Mouse (Mus musculus): Measurements from ENCODE around the gene Ndufb6. TPM values are rescaled to one million over a fixed set of nuclear protein-coding genes. Genes with fewer than 3 reads are reported as not detected.

The Ndufb6 gene
- polyA plus RNA-seq (2016; fragmentation: Nextera tagmentation; extraction: Ambion mirVana): 252 and 265 TPM in 2 replicates

GRCm38 (mm10) chr4:40279276-40279900, at the start of gene Ndufb6:
TSS of gene Ndufb6 (minus strand) at chr4:40279421.
- H3K27me3 ChIP-seq: no peaks in the 10 kb centered on the region
- peak within 1 kb of the TSS; percentile 76 for H3K4me3 ChIP-seq
- H3K36me3 ChIP-seq: peaks cover 12% of the 10 kb centered on the region; the same call in 1 of the 2 replicates
- peak within 1 kb of the TSS; percentile 88 for H3K4me2 ChIP-seq (replicated peaks)
- H3K4me1 ChIP-seq: peaks cover 13% of the 10 kb centered on the region
- under 1% methylated on average over 36 of the region's 36 CpGs for WGBS
- H3K9ac ChIP-seq (replicated peaks): peak within 1 kb of the TSS; percentile 79
- no peaks in the 10 kb centered on the region for H3K9me3 ChIP-seq
- ATAC-seq (ENCODE audit: low FRiP score, low read depth): peak; percentile 97
- H3K27ac ChIP-seq (replicated peaks): 0 out of 2 replicates have a peak within 1 kb of the TSS, but pooled peaks have one; percentile 20

GRCm38 (mm10) chr4:40327161-40327560, 47.9 kb upstream of the Ndufb6 start:
- 91% methylated on average over 3 of the region's 3 CpGs for WGBS
- no peak for ATAC-seq (ENCODE audit: low FRiP score, low read depth)
- Histone ChIP-seq H3K4me1 (no peaks in the 10 kb centered on the region), H3K27me3 (no peaks in the 10 kb centered on the region), H3K4me3 (no peak overlapping the region), H3K9me3 (no peaks in the 10 kb centered on the region), H3K36me3 (no peaks in the 10 kb centered on the region), H3K9ac (replicated peaks) (no peak overlapping the region), H3K27ac (replicated peaks) (no peak overlapping the region), H3K4me2 (replicated peaks) (no peak overlapping the region)

- 81% methylated on average over 7 of the region's 7 CpGs for WGBS
- H3K27me3 ChIP-seq: no peaks in the 10 kb centered on the region
- no peak overlapping the region for H3K4me3 ChIP-seq
- H3K4me1 ChIP-seq: no peaks in the 10 kb centered on the region
- no peak overlapping the region for H3K9ac ChIP-seq (replicated peaks)
- no peak overlapping the region for H3K27ac ChIP-seq (replicated peaks)
- ATAC-seq (ENCODE audit: low FRiP score, low read depth): no peak
- H3K4me2 ChIP-seq (replicated peaks): no peak overlapping the region
- H3K9me3 ChIP-seq: no peaks in the 10 kb centered on the region
- H3K36me3 ChIP-seq: no peaks in the 10 kb centered on the region
These were observed 45.4 kb upstream of the Ndufb6 start for GRCm38 (mm10) chr4:40324620-40325019.

DNA sequence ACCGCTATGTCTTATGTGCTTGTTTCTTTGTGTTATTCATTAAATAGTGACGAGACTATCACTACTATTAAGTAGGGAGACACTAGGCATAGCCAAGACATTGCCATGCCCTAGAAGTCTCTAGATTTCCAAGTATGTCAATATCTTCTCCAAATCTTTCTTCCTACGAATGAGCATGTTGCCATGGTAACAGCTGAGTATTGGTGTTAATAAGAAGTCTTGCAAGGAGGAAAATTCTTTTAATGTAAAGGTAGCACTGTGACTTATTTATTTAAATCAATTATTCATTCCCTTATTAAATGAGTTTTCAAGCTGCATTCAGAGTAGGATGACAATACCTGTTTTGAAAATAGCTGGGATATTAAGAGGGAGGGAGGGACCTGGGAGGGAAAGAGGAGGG, 38.2 kb upstream of the Ndufb6 start:
- 75% methylated on average over 3 of the region's 3 CpGs for WGBS
- H3K9me3 ChIP-seq: no peaks in the 10 kb centered on the region

GRCm38 (mm10) chr4:40313026-40313425, 33.8 kb upstream of the Ndufb6 start:
- Histone ChIP-seq H3K27ac (replicated peaks) (no peak overlapping the region), H3K36me3 (no peaks in the 10 kb centered on the region), H3K4me1 (0 out of 2 replicates have a peak, but pooled peaks cover 4% of the 10 kb centered on the region), H3K9me3 (no peaks in the 10 kb centered on the region), H3K4me3 (no peak overlapping the region), H3K27me3 (no peaks in the 10 kb centered on the region), H3K9ac (replicated peaks) (no peak overlapping the region), H3K4me2 (replicated peaks) (no peak overlapping the region)
- ATAC-seq (ENCODE audit: low FRiP score, low read depth): no peak
- 83% methylated on average over 6 of the region's 6 CpGs for WGBS

More for the DNA sequence above, 38.2 kb upstream of the Ndufb6 start:
- Histone ChIP-seq H3K27me3 (no peaks in the 10 kb centered on the region), H3K36me3 (no peaks in the 10 kb centered on the region), H3K4me1 (no peaks in the 10 kb centered on the region), H3K27ac (replicated peaks) (no peak overlapping the region), H3K4me3 (no peak overlapping the region), H3K4me2 (replicated peaks) (no peak overlapping the region), H3K9ac (replicated peaks) (no peak overlapping the region)
- no peak for ATAC-seq (ENCODE audit: low FRiP score, low read depth)

DNA sequence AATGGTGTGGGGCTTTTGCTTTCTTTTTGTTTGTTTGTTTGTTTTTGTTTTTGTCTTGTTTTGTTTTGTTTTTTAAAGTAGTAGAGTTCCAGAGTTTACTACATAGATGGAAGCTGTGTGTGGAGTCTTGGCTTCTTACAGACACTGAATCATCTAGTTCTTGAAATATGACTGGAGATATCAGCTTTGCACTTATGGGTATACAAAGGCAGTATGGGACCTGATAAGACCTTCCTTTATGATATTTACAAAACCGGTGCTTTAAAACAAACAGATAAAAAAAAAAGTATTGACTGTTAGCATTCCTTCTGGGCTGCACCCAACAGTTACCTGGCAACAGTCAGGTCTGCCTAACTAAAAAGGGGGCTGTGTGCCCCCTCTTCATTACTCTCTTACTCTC, 33.0 kb upstream of the Ndufb6 start:
- ATAC-seq (ENCODE audit: low FRiP score, low read depth): no peak

GRCm38 (mm10) chr4:40310796-40311383, 31.7 kb upstream of the Ndufb6 start:
- ATAC-seq (ENCODE audit: low FRiP score, low read depth): peak; percentile 56; the same call in 1 of the 2 replicates
- H3K27me3 ChIP-seq: no peaks in the 10 kb centered on the region
- H3K4me3 ChIP-seq: no peak overlapping the region

More for the DNA sequence above, 33.0 kb upstream of the Ndufb6 start:
- Histone ChIP-seq H3K27me3 (no peaks in the 10 kb centered on the region), H3K4me2 (replicated peaks) (no peak overlapping the region), H3K9me3 (no peaks in the 10 kb centered on the region), H3K4me3 (no peak overlapping the region), H3K27ac (replicated peaks) (no peak overlapping the region), H3K4me1 (0 out of 2 replicates have a peak, but pooled peaks cover 4% of the 10 kb centered on the region), H3K9ac (replicated peaks) (no peak overlapping the region), H3K36me3 (no peaks in the 10 kb centered on the region)
- WGBS: 90% methylated on average over 1 of the region's 1 CpGs

DNA sequence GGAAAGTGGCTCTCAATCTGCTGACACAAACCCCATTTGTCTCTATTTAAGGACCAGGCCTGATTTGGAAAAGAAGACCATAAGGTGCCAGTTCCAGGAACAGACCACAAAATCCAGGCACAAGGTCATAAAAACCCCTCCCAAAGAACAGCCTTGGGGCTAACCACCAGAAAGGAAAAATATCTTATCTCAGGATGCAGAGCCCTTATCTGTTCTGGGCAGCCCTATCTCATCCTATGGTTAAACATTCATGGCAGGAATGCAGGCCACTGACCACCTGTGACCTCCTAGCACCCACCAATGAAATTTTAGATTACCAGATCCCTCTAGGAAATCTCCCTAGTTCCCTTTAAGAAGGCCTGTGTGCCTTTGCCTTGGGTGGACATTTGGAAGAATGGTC, 30.5 kb upstream of the Ndufb6 start:
- ATAC-seq (ENCODE audit: low FRiP score, low read depth): no peak
- Histone ChIP-seq H3K4me1 (0 out of 2 replicates have a peak, but pooled peaks cover 4% of the 10 kb centered on the region), H3K27ac (replicated peaks) (no peak overlapping the region), H3K27me3 (no peaks in the 10 kb centered on the region), H3K9me3 (no peaks in the 10 kb centered on the region), H3K9ac (replicated peaks) (no peak overlapping the region), H3K4me3 (no peak overlapping the region), H3K36me3 (no peaks in the 10 kb centered on the region), H3K4me2 (replicated peaks) (no peak overlapping the region)

More at GRCm38 (mm10) chr4:40310796-40311383, 31.7 kb upstream of the Ndufb6 start:
- Histone ChIP-seq H3K36me3 (no peaks in the 10 kb centered on the region), H3K9me3 (no peaks in the 10 kb centered on the region), H3K27ac (replicated peaks) (no peak overlapping the region), H3K4me1 (0 out of 2 replicates have a peak, but pooled peaks cover 4% of the 10 kb centered on the region), H3K9ac (replicated peaks) (no peak overlapping the region), H3K4me2 (replicated peaks) (no peak overlapping the region)
- WGBS: 68% methylated on average over 11 of the region's 11 CpGs

DNA sequence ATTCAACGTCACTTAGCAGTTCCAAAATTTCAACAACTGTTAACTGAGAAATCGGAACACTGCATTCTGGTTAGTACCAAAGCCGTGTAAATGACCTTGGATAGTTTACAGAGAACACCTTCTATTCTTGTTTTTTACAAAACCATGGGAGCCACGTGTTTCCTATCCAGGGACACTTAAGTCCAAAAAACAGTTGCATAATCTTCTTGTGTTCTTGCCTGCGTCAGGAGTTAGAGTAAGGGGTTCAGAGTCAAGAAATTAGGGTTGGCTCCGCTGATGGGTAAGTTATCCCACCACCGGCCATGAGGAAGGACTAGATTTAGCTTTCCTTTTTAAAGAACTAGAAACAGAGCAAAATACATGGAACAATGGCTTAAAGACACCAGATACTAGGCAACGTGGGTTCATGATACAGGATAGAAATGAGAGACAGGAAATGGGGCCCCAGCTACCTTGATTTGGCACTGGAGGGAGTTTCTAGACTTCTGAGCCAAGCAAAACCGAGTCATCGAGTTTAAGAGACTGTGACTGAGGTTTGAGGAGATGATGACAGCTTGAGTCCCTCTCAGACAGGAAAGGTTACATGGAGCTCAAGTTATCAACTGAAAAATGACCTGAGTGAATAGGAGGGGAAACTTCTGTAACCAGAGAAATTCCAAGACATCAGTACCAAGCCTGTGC, 23.4 kb upstream of the Ndufb6 start:
- Histone ChIP-seq H3K4me1 (no peaks in the 10 kb centered on the region), H3K9me3 (no peaks in the 10 kb centered on the region), H3K4me2 (replicated peaks) (no peak overlapping the region), H3K27ac (replicated peaks) (no peak overlapping the region), H3K27me3 (peaks cover 4% of the 10 kb centered on the region), H3K4me3 (no peak overlapping the region), H3K36me3 (no peaks in the 10 kb centered on the region), H3K9ac (replicated peaks) (no peak overlapping the region)
- ATAC-seq (ENCODE audit: low FRiP score, low read depth): no peak
- WGBS: 85% methylated on average over 10 of the region's 10 CpGs

GRCm38 (mm10) chr4:40301076-40301789, 22.0 kb upstream of the Ndufb6 start:
- Histone ChIP-seq H3K9ac (replicated peaks) (no peak overlapping the region), H3K4me1 (no peaks in the 10 kb centered on the region), H3K27me3 (peaks cover 4% of the 10 kb centered on the region), H3K9me3 (no peaks in the 10 kb centered on the region), H3K4me2 (replicated peaks) (peak overlapping the region; percentile 25; the same call in 1 of the 2 replicates), H3K4me3 (no peak overlapping the region), H3K36me3 (no peaks in the 10 kb centered on the region), H3K27ac (replicated peaks) (no peak overlapping the region)
- 14% methylated on average over 16 of the region's 16 CpGs for WGBS
- peak; percentile 83 for ATAC-seq (ENCODE audit: low FRiP score, low read depth)

- WGBS: 74% methylated on average over 5 of the region's 5 CpGs
- H3K4me2 ChIP-seq (replicated peaks): no peak overlapping the region
- no peak overlapping the region for H3K9ac ChIP-seq (replicated peaks)
- peaks cover 4% of the 10 kb centered on the region for H3K27me3 ChIP-seq
- H3K4me3 ChIP-seq: no peak overlapping the region
- peaks cover 6% of the 10 kb centered on the region; the same call in 1 of the 2 replicates for H3K9me3 ChIP-seq
- no peaks in the 10 kb centered on the region for H3K4me1 ChIP-seq
- H3K36me3 ChIP-seq: no peaks in the 10 kb centered on the region
- no peak for ATAC-seq (ENCODE audit: low FRiP score, low read depth)
- H3K27ac ChIP-seq (replicated peaks): no peak overlapping the region
These were observed 19.9 kb upstream of the Ndufb6 start for GRCm38 (mm10) chr4:40299169-40299568.
